ENCODE assay signal across 15 mouse cellular contexts in genomic region chr11:75102763-75103339, GRCm38 (mm10).
A peak's percentile ranks its signal among the peaks of the same experiment; 100 is the strongest.
DNase-seq lines count a peak whose midpoint lies in the region; ATAC-seq and TF ChIP-seq lines count a peak whose summit lies in the region.
"Had no signal": no experiment of that assay in that cellular context is flagged by ENCODE, and none has a peak within 500 bp of the region (broad histone marks: within the 10 kb centered on the region; RNA-seq: fewer than 3 reads in every experiment).

No protein-coding gene starts in this region.

- no peaks in the 10 kb centered on the region for H3K79me2 ChIP-seq in liver, adult 2 months (ENCODE audit: control insufficient read depth, insufficient read depth, low read length)

- peak; percentile 18 for DNase-seq in forebrain, embryonic 14.5 days (ENCODE audit: low spot score)
- DNase-seq in forebrain, postnatal 0 days, result no peak
- DNase-seq in liver, adult 2 months (ENCODE audit: extremely low read depth, low read depth, low spot score), result peak; percentile 26
- no peak for DNase-seq in liver, embryonic 11.5 days (ENCODE audit: low spot score)
- peak; percentile 12 for DNase-seq in NIH3T3 (ENCODE audit: low read depth)
- DNase-seq in thymus, postnatal 0 days (ENCODE audit: low spot score), result no peak
- DNase-seq: adrenal gland, postnatal 25 days; gastrocnemius, postnatal 25 days; heart, postnatal 4 days; thymus, adult 2 months had no signal

- no peak overlapping the region for H3K9ac ChIP-seq in forebrain, embryonic 14.5 days (ENCODE audit: low read length)
- no peak overlapping the region for H3K9ac ChIP-seq in forebrain, postnatal 0 days
- no peak overlapping the region for H3K9ac ChIP-seq in liver, adult 2 months (ENCODE audit: low read depth, low read length)
- no peak overlapping the region for H3K9ac ChIP-seq in liver, embryonic 11.5 days (ENCODE audit: low read depth, low read length)
- H3K9ac ChIP-seq in kidney, embryonic 14.5 days (ENCODE audit: low read depth, low read length), result no peak overlapping the region
- H3K9ac ChIP-seq: kidney, embryonic 15.5 days had no signal

- no peak for ATAC-seq in forebrain, embryonic 14.5 days
- no peak for ATAC-seq in forebrain, postnatal 0 days
- no peak for ATAC-seq in liver, embryonic 11.5 days (replicated peaks; ENCODE audit: low FRiP score)
- ATAC-seq in erythroid progenitor cell, adult 5-6 weeks (replicated peaks; ENCODE audit: low FRiP score, poor library complexity, severe bottlenecking), result peak; percentile 46
- no peak for ATAC-seq in kidney, embryonic 14.5 days (ENCODE audit: low FRiP score, low TSS enrichment)
- ATAC-seq: CD4-positive, CD25-positive, alpha-beta regulatory T cell, adult 4 months had no signal

- no peak overlapping the region for H3K4me2 ChIP-seq in forebrain, embryonic 14.5 days (ENCODE audit: low read length)
- no peak overlapping the region for H3K4me2 ChIP-seq in forebrain, postnatal 0 days (ENCODE audit: low read depth)
- H3K4me2 ChIP-seq in liver, embryonic 11.5 days, result no peak overlapping the region
- H3K4me2 ChIP-seq in kidney, embryonic 14.5 days (replicated peaks; ENCODE audit: low read depth, low read length), result no peak overlapping the region
- H3K4me2 ChIP-seq: kidney, embryonic 15.5 days had no signal

- H3K4me1 ChIP-seq in forebrain, embryonic 14.5 days (ENCODE audit: control insufficient read depth, insufficient read depth, low read length), result no peaks in the 10 kb centered on the region
- H3K4me1 ChIP-seq in forebrain, postnatal 0 days (ENCODE audit: insufficient read depth), result no peaks in the 10 kb centered on the region
- no peaks in the 10 kb centered on the region; the same call in 1 of the 2 replicates for H3K4me1 ChIP-seq in liver, adult 2 months (ENCODE audit: control insufficient read depth, insufficient read depth, low read length)
- no peaks in the 10 kb centered on the region; the same call in 1 of the 2 replicates for H3K4me1 ChIP-seq in liver, embryonic 11.5 days (replicated peaks; ENCODE audit: control insufficient read depth, insufficient read depth, low read length)
- no peaks in the 10 kb centered on the region for H3K4me1 ChIP-seq in kidney, embryonic 14.5 days (ENCODE audit: control insufficient read depth, insufficient read depth, low read length)
- H3K4me1 ChIP-seq: kidney, embryonic 15.5 days had no signal

- H3K4me3 ChIP-seq in forebrain, embryonic 14.5 days (ENCODE audit: low read depth, low read length), result no peak overlapping the region
- H3K4me3 ChIP-seq in forebrain, postnatal 0 days (ENCODE audit: low read depth, low read length), result no peak overlapping the region
- H3K4me3 ChIP-seq in liver, adult 2 months (ENCODE audit: insufficient read depth, low read depth, low read length), result no peak overlapping the region
- H3K4me3 ChIP-seq in liver, embryonic 11.5 days (ENCODE audit: low read depth, low read length), result no peak overlapping the region
- no peak overlapping the region for H3K4me3 ChIP-seq in kidney, embryonic 14.5 days (ENCODE audit: low read length)
- H3K4me3 ChIP-seq: kidney, embryonic 15.5 days had no signal

- H3K9me3 ChIP-seq in forebrain, embryonic 14.5 days (replicated peaks; ENCODE audit: control insufficient read depth, low read length), result no peaks in the 10 kb centered on the region
- H3K9me3 ChIP-seq in forebrain, postnatal 0 days (ENCODE audit: low read length), result no peaks in the 10 kb centered on the region
- no peaks in the 10 kb centered on the region for H3K9me3 ChIP-seq in liver, embryonic 11.5 days (ENCODE audit: control insufficient read depth, low read length)
- no peaks in the 10 kb centered on the region for H3K9me3 ChIP-seq in kidney, embryonic 14.5 days (ENCODE audit: control insufficient read depth, low read length)
- H3K9me3 ChIP-seq: kidney, embryonic 15.5 days had no signal

- H3K27ac ChIP-seq in forebrain, embryonic 14.5 days (ENCODE audit: low read depth, low read length), result no peak overlapping the region
- H3K27ac ChIP-seq in forebrain, postnatal 0 days (ENCODE audit: low read depth, low read length), result no peak overlapping the region
- no peak overlapping the region for H3K27ac ChIP-seq in liver, adult 2 months (replicated peaks; ENCODE audit: insufficient read depth, low read depth, low read length)
- no peak overlapping the region for H3K27ac ChIP-seq in liver, embryonic 11.5 days (ENCODE audit: low read depth, low read length)
- no peak overlapping the region for H3K27ac ChIP-seq in kidney, embryonic 14.5 days (ENCODE audit: low read depth, low read length)
- H3K27ac ChIP-seq: kidney, embryonic 15.5 days; macrophage had no signal

- no peak for TF ChIP-seq CTCF in forebrain, postnatal 0 days (IDR thresholded peaks at IDR 0.05; ENCODE audit: low read depth)
- TF ChIP-seq CTCF in liver, adult 2 months (IDR thresholded peaks at IDR 0.05; ENCODE audit: low read depth, low read length), result no peak

- 73% methylated on average over 5 of the region's 5 CpGs for WGBS in forebrain, embryonic 14.5 days
- WGBS in forebrain, postnatal 0 days, result 65% methylated on average over 5 of the region's 5 CpGs
- 75% methylated on average over 5 of the region's 5 CpGs for WGBS in liver, adult 2 months
- 79% methylated on average over 5 of the region's 5 CpGs for WGBS in liver, embryonic 11.5 days
- WGBS in kidney, embryonic 14.5 days, result 87% methylated on average over 5 of the region's 5 CpGs

- no peaks in the 10 kb centered on the region for H3K27me3 ChIP-seq in forebrain, embryonic 14.5 days (replicated peaks; ENCODE audit: control insufficient read depth, insufficient read depth, low read length)
- no peaks in the 10 kb centered on the region for H3K27me3 ChIP-seq in forebrain, postnatal 0 days (ENCODE audit: insufficient read depth, low read length)
- no peaks in the 10 kb centered on the region for H3K27me3 ChIP-seq in liver, adult 2 months (ENCODE audit: control insufficient read depth, insufficient read depth, low read length)
- no peaks in the 10 kb centered on the region for H3K27me3 ChIP-seq in liver, embryonic 11.5 days (replicated peaks; ENCODE audit: control insufficient read depth, insufficient read depth, low read length)
- no peaks in the 10 kb centered on the region for H3K27me3 ChIP-seq in kidney, embryonic 14.5 days (ENCODE audit: control insufficient read depth, insufficient read depth, low read length)
- H3K27me3 ChIP-seq: kidney, embryonic 15.5 days had no signal

- H3K36me3 ChIP-seq in forebrain, embryonic 14.5 days (ENCODE audit: control insufficient read depth, insufficient read depth, low read length), result no peaks in the 10 kb centered on the region
- peaks cover 1% of the 10 kb centered on the region; the same call in 1 of the 2 replicates for H3K36me3 ChIP-seq in forebrain, postnatal 0 days (ENCODE audit: insufficient read depth)
- no peaks in the 10 kb centered on the region for H3K36me3 ChIP-seq in liver, adult 2 months (ENCODE audit: control insufficient read depth, insufficient read depth, low read length)
- H3K36me3 ChIP-seq in liver, embryonic 11.5 days (ENCODE audit: control insufficient read depth, insufficient read depth, low read length), result no peaks in the 10 kb centered on the region
- H3K36me3 ChIP-seq in kidney, embryonic 14.5 days (ENCODE audit: control insufficient read depth, insufficient read depth, low read length), result no peaks in the 10 kb centered on the region

- no peak for TF ChIP-seq POLR2A in liver, adult 2 months (IDR thresholded peaks at IDR 0.05; ENCODE audit: extremely low read depth, insufficient read depth, low read length)

Comparison
In these comparisons a context has a peak if more than half of its experiments do, and no peak if none do; other contexts are left out.
1. DNase-seq: peak in forebrain, embryonic 14.5 days (single experiment), liver, adult 2 months (single experiment) and NIH3T3 (single experiment); none in forebrain, postnatal 0 days (single experiment), liver, embryonic 11.5 days (single experiment) and thymus, postnatal 0 days (single experiment).